Comparison of ENCODE assay signal across 13 mouse cellular contexts in genomic region chr17:72819714-72820113, GRCm38 (mm10).
"Had no signal": no experiment of that assay in that cellular context is flagged by ENCODE, and none has a peak within 500 bp of the region (broad histone marks: within the 10 kb centered on the region; RNA-seq: fewer than 3 reads in every experiment).

No protein-coding gene starts in this region.

- ATAC-seq: hindbrain, embryonic 16.5 days; intestine, embryonic 16.5 days had no signal

- DNase-seq: gastrocnemius, postnatal 10 days; gastrocnemius, postnatal 25 days; heart, postnatal 4 days; kidney, adult 11 months; kidney, adult 2 months; kidney, adult 9 months; kidney, postnatal 14 days; kidney, postnatal 36 days; layer of hippocampus, adult 9-11 months; layer of hippocampus, postnatal 36 days; left cerebral cortex, postnatal 4 days had no signal
